Mouse (Mus musculus): ENCODE data around the gene Gdf1. TPM values are rescaled to one million over a fixed set of nuclear protein-coding genes. Genes with fewer than 3 reads are reported as not detected.

Gdf1 gene
- not detected for total RNA-seq (2023)

DNA sequence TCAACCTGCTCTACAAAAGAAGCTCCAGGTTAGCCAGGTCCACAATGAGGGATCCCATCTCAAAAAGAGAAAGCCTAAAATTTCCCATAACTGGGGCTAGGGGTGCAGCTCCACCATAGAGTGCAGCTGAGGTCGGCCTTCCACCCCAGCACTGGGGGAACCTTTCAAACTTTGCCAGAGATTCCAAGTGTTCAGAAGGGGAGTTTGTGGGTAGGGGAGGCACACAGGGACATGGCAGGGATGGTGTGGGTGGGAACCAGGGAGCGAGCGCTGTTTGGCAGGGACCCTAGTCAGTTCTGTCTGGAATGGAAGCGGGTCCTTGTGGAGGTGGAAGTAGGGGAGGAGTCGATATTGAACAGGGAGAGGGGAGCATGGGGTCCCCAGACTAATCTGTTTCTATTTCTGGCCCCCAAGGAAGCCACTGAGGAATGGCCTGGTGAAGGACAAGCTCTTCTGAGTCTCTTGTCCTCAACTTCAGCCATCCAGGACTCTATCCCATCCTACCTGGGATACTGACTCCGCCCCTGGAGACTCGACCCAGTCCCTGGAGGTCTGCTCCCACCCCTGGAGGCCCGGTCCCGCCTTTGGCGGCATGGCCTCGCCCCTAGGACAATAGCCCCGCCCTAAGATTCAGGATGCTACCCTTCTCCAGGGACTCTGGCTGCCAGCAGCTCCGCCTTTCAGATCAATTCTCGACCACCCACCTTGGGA lies at the start of gene Gdf1:
Gene Gdf1, plus strand, starts transcription at position 694 of the 711 bp plus-strand sequence.

DNA sequence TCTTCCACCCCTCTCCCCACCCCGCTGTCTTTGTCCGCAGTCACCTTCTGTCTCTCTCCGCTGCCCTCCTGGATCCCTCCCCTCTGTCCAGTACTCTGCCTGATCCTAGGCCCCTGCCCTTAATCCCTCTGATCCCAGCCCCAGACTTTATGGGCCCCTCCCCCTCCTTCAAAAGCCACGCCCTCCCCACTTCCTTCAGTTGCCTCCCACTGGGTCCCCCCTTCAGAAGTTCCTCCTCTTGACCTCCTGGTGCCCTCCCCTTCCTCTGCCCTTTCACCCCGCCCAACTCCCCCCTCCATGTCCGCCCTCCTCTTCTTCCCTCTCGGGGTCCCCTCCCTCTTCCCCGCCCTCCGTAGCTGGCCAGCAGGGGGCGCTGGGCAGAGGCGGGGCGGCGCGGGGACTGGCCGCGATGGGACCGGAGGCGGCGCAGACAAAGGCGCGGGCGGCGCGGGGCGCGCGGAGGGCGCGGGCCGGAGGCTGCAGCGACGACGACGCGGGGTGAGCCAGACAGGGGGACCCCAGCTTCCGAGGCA lies 46.9 kb upstream of the Gdf1 start, which contains the start of gene Homer3:
Gene Homer3, plus strand, starts transcription at position 225 of the 533 bp plus-strand sequence.

DNA sequence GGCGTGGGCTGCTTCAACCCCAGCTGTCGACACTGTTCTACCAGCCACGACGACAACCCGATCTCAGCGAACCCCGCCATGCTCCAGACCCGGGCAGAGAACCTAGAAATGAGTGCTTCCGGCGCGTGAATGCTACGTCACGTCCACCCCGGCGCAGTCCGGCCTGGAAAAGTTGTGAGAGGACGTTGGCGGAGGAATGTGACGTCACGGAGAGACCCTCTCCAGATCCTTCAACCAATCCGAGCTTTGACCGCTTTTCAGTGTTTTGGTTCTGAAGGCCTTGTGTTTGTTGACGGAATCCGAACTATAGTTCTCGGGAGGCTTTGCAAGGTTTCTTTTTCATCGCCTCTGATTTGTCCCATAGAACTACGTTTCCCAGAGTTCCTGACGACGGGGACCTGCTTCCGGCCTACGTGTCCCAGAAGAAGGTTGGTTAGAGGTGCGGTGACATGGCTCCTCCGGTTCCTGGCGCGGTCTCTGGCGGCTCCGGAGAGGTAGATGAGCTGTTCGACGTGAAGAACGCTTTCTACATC lies 27.2 kb upstream of the Gdf1 start, which contains the start of the genes Ddx49 and Cope:
Gene Ddx49, minus strand, starts transcription at position 132 of the 533 bp plus-strand sequence.
Gene Cope, plus strand, starts transcription at position 161 of the 533 bp plus-strand sequence.

DNA sequence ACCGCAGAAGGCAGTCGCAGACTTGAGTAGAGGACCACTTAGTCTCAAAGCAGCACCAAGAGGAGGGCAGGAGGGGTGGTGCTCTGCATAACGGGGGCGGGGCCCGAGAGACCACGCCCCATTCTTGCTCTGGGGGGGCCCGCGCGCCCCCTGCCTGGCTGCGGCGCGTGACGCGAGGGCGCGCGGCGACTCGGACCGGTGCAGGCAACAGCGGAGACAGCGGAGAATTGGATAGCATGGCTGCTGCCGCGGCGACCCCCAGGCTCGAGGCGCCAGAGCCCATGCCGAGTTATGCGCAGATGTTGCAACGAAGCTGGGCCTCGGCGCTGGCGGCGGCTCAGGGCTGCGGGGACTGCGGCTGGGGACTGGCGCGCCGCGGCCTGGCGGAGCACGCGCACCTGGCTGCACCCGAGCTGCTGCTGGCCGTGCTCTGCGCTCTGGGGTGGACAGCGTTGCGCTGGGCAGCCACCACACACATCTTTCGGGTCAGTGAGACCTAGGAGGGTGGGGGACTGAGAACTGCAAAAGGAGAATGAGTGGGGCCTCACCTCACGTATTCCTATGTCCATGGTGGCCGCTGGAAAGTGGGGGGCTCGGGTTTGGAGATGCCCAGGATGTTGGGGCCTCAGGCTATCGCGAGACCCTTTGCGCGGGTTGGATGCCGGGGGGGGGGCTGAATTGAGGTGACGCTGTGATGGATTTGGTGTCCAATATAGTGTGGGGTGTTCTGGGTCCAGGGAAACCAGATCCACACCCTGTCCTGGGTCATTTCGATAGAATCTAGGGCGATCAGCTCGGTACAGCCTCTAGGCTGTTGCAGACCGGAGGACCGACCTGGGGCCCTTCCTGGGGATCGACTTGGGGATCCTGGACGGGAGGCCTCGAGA lies 13.8 kb upstream of the Gdf1 start, which contains the start of gene Cers1:
Gene Cers1, plus strand, starts transcription at position 152 of the 887 bp plus-strand sequence.

DNA sequence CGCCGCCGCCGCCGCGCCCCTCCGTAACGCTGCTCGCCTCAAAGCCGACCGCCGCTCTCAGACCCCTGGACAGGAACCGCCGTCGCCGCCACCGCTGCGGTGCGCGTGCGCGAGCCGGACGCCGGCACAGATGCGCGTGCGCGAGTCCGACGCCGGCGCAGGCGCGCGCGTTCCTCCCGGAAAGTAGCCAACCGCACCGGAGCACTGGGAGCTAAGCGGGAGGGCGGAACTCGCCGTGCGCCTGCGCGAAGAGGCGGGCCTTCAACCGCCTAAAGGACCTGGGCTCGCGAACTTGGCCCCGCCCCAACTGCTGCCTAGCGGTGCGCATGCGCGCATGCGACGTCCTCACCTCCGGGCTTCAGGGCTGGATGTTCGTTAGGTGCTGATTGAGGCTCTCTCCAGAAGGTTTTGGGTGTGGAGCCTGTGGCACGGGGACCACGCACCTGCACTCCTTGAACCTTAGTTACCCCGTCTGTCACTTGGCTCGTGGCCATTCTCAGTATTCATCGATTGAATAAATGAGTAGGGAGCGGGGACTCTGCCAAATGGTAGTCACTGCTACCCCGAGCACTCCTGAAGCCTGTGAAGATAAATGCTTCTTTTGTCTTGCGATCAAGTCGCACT lies 23.7 kb downstream of the Gdf1 start, which contains the start of gene Upf1:
Gene Upf1, minus strand, starts transcription at position 85 of the 624 bp plus-strand sequence.

DNA sequence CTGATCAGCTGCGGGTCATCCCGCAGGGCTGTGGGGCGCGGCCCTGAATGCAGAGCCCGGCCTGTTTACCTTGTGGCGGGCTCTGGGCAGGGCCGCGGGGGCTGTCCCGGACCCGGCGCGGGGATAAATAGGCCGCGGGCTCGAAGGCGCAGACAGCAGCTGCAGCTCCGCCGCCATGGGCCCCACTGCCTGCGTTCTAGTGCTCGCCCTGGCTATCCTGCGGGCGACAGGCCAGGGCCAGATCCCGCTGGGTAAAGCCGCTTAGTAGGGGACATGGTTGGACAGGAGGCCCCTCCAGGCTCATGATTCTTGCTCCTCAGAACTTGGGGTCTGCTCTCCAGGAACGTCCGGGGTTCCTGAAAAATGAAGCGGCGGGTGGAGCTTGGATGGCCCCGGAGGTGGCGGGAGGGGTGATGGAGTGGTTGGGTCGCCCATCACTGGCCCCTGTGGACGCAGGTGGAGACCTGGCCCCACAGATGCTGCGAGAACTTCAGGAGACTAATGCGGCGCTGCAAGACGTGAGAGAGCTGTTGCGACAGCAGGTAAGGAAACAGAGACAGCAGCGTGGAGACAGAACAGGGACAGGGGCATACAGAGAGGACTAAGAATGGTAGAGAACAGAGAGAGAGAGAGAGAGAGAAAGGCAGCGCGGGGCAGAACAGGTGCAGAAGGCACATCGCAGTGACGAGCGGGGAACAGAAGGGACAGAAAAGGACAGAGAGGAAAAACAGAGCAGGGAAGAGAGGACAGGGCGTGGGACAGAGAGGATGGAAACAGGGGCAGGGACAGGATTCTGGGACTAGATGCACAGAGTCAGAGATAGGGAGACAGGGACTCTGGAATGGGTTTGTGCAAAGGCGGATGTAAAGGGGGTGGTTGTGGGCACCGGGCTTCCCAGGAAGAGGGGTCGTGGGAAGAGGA lies 44.0 kb downstream of the Gdf1 start, which contains the start of gene Comp:
Gene Comp, plus strand, starts transcription at position 162 of the 921 bp plus-strand sequence.

Other genes starting within 250 kb of the Gdf1 start
- not detected for gene Hapln4, start 246.4 kb upstream of the Gdf1 start, total RNA-seq (2023)
- gene Ncan, start 208.9 kb upstream of the Gdf1 start, total RNA-seq (2023) = not detected
- 1 to 10 TPM; 8.0 to 10.0 TPM for gene Nr2c2ap, start 198.5 kb upstream of the Gdf1 start, total RNA-seq (2023)
- gene Rfxank, start 190.7 kb upstream of the Gdf1 start, total RNA-seq (2023) = 10 to 100 TPM; 11.4 to 16.8 TPM
- gene Borcs8, start 190.3 kb upstream of the Gdf1 start, total RNA-seq (2023) = 10 to 100 TPM; 32.8 to 36.2 TPM
- under 1 TPM; 0.44 to 0.79 TPM for gene Mef2b, start 190.1 kb upstream of the Gdf1 start, total RNA-seq (2023)
- 10 to 100 TPM; 19.9 to 23.0 TPM for gene Tmem161a, start 157.5 kb upstream of the Gdf1 start, total RNA-seq (2023)
- gene Slc25a42, start 117.5 kb upstream of the Gdf1 start, total RNA-seq (2023) = 1 to 10 TPM; 3.3 to 4.0 TPM
- 10 to 100 TPM; 29.2 to 30.7 TPM for gene Sugp2, start 95.6 kb upstream of the Gdf1 start, total RNA-seq (2023)
- gene Armc6, start 95.4 kb upstream of the Gdf1 start, total RNA-seq (2023) = 1 to 10 TPM; 7.6 to 9.0 TPM
- gene Homer3, start 47.0 kb upstream of the Gdf1 start, total RNA-seq (2023) = 1 to 10 TPM; 8.2 to 9.1 TPM
- 10 to 100 TPM; 22.3 to 27.9 TPM for gene Ddx49, start 27.3 kb upstream of the Gdf1 start, total RNA-seq (2023)
- 100 to 1,000 TPM; 114 to 123 TPM for gene Cope, start 27.3 kb upstream of the Gdf1 start, total RNA-seq (2023)
- gene Cers1, start 14.0 kb upstream of the Gdf1 start, total RNA-seq (2023) = not detected
- gene Upf1, start 23.5 kb downstream of the Gdf1 start, total RNA-seq (2023) = 10 to 100 TPM; 58.6 to 59.2 TPM
- under 1 TPM; 0.13 to 0.26 TPM for gene Comp, start 43.7 kb downstream of the Gdf1 start, total RNA-seq (2023)
- gene Crtc1, start 109.8 kb downstream of the Gdf1 start, total RNA-seq (2023) = 1 to 10 TPM; 3.9 to 6.9 TPM
- gene Klhl26, start 147.2 kb downstream of the Gdf1 start, total RNA-seq (2023) = 1 to 10 TPM; 4.0 to 4.1 TPM
- gene Tmem59l, start 157.5 kb downstream of the Gdf1 start, total RNA-seq (2023) = not detected
- gene Crlf1, start 163.3 kb downstream of the Gdf1 start, total RNA-seq (2023) = not detected
- gene Rex1bd, start 176.9 kb downstream of the Gdf1 start, total RNA-seq (2023) = 10 to 100 TPM; 38.6 to 39.3 TPM
- gene Uba52, start 181.0 kb downstream of the Gdf1 start, total RNA-seq (2023) = 1,000 to 10,000 TPM; 1,032 to 1,222 TPM
- gene Fkbp8, start 197.9 kb downstream of the Gdf1 start, total RNA-seq (2023) = 100 to 1,000 TPM; 181 to 184 TPM
- gene Kxd1, start 198.1 kb downstream of the Gdf1 start, total RNA-seq (2023) = 10 to 100 TPM; 38.1 to 38.4 TPM
- gene Ell, start 209.6 kb downstream of the Gdf1 start, total RNA-seq (2023) = 10 to 100 TPM; 32.2 to 37.9 TPM